Mouse (Mus musculus) olfactory bulb, adult 2 months (tissue): Measurements from ENCODE around the gene Tceal9.

Experiments used
- CTCF ChIP-seq: fragments of 200-500 bp; IDR thresholded peaks from 2 replicates; pipeline ENCODE4 v1.5.1; 2012; ENCODE audit warnings: low read depth, mild to moderate bottlenecking, low read length, moderate library complexity; ENCODE audit not compliant: insufficient read depth
- POLR2A ChIP-seq: fragments of 200-500 bp; IDR thresholded peaks from 2 replicates; pipeline ENCODE4 v1.6.1; 2012; ENCODE audit warnings: mild to moderate bottlenecking, low read depth, low read length, moderate library complexity; ENCODE audit not compliant: insufficient read depth

GRCm38 (mm10) chrX:136227768-136228167 lies 17.1 kb upstream of the Tceal9 start:
- no peak for TF ChIP-seq CTCF
- no peak for TF ChIP-seq POLR2A
